Mouse (Mus musculus) intestine, embryonic 14.5 days (tissue): ENCODE measurements around the gene Mbnl2. TPM values are rescaled to one million over a fixed set of nuclear protein-coding genes. Genes with fewer than 3 reads are reported as not detected.

ENCODE experiments used
- ATAC-seq: fragments of 200-750 bp; cut with Nextera tagmentation; replicated peaks from 2 replicates; pipeline ENCODE4 v1.8.0; 2017; ENCODE audit warnings: low read depth, moderate number of reproducible peaks, moderate TSS enrichment, moderate library complexity; ENCODE audit not compliant: low FRiP score, low TSS enrichment
- DNase-seq: peaks from one replicate; pipeline ENCODE4 v3.0.0-alpha.2; 2018; ENCODE audit warnings: low spot score
- H3K27ac ChIP-seq: fragments of 300-500 bp; sonication (generic); 2 replicates; pipeline ENCODE4 v1.5.1; 2014; ENCODE audit warnings: low read depth, mild to moderate bottlenecking, control low read depth
- H3K27me3 ChIP-seq: fragments of 300-500 bp; sonication (generic); replicated peaks from 2 replicates; pipeline ENCODE4 v1.6.1; 2014; ENCODE audit warnings: low read length, control low read depth; ENCODE audit not compliant: control insufficient read depth, insufficient read depth
- H3K36me3 ChIP-seq: fragments of 300-500 bp; sonication (generic); 2 replicates; pipeline ENCODE4 v1.6.1; 2014; ENCODE audit warnings: low read length, control low read depth; ENCODE audit not compliant: control insufficient read depth, insufficient read depth
- H3K4me1 ChIP-seq: fragments of 300-500 bp; sonication (generic); replicated peaks from 2 replicates; pipeline ENCODE4 v1.6.1; 2014; ENCODE audit warnings: low read length, control low read depth, mixed read lengths; ENCODE audit not compliant: control insufficient read depth, insufficient read depth
- H3K4me2 ChIP-seq: fragments of 300-500 bp; sonication (generic); 2 replicates; pipeline ENCODE4 v1.6.1; 2014; ENCODE audit warnings: low read length
- H3K4me3 ChIP-seq: fragments of 300-500 bp; sonication (generic); 2 replicates; pipeline ENCODE4 v1.5.1; 2014; ENCODE audit warnings: low read depth, low read length, control low read depth, mixed read lengths
- H3K9ac ChIP-seq: fragments of 300-500 bp; sonication (generic); 2 replicates; pipeline ENCODE4 v1.6.1; 2014; ENCODE audit warnings: mild to moderate bottlenecking, low read length
- H3K9me3 ChIP-seq: fragments of 300-500 bp; sonication (generic); 2 replicates; pipeline ENCODE4 v1.6.1; 2016; ENCODE audit warnings: low read length, control low read depth; ENCODE audit not compliant: control insufficient read depth
- WGBS: fragments of 180-500 bp; shearing (Covaris S2); extraction: QIAGEN DNeasy Blood & Tissue Kit; methylation state at CpG from one replicate; pipeline ENCODE4 v1.1.7; 2014; 5-methylcytosine and 5-hydroxymethylcytosine counted together
- polyA plus RNA-seq: library from polyadenylated mRNA; unstranded; fragments of >200 nt; fragmentation: Nextera tagmentation; extraction: Ambion mirVana; gene quantifications from 2 replicates; pipeline ENCODE4 v1.2.1, GENCODE M21; 2014

The Mbnl2 gene
- polyA plus RNA-seq, 1 experiment from 2014 or later: 111 TPM

GRCm38 (mm10) chr14:120377192-120377591 lies 101.7 kb downstream of the Mbnl2 start:
- no peaks in the 10 kb centered on the region for H3K9me3 ChIP-seq
- H3K4me2 ChIP-seq: no peak overlapping the region
- no peaks in the 10 kb centered on the region for H3K27me3 ChIP-seq
- H3K4me1 ChIP-seq: peaks cover 53% of the 10 kb centered on the region
- H3K4me3 ChIP-seq: no peak overlapping the region
- no peak overlapping the region for H3K27ac ChIP-seq
- 70% methylated on average over 4 of the region's 4 CpGs for WGBS
- peaks cover 12% of the 10 kb centered on the region for H3K36me3 ChIP-seq
- ATAC-seq (no peak), DNase-seq (no peak)
- H3K9ac ChIP-seq: no peak overlapping the region

DNA sequence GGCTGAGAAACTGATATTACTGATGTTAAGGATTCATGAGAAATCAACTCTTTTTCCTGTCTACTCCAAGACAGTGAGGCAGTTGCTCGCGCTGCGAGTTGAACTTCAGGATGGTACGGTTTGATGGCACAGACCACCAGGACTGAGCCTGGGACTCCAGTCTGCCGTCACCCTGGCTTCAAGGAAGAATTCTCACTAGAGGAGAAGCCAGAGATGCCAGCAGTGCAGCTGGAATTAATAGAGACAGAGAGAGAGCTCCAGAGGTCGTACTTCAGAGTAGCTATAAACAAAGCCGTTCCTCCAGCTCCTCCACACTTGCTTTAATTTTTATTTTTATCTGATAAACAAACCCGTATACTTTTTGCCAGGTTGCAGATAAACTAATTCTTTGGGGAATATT lies 102.5 kb downstream of the Mbnl2 start:
- 34% methylated on average over 8 of the region's 8 CpGs for WGBS
- peak overlapping the region; percentile 14; the same call in 1 of the 2 replicates for H3K4me2 ChIP-seq
- DNase-seq: no peak

DNA sequence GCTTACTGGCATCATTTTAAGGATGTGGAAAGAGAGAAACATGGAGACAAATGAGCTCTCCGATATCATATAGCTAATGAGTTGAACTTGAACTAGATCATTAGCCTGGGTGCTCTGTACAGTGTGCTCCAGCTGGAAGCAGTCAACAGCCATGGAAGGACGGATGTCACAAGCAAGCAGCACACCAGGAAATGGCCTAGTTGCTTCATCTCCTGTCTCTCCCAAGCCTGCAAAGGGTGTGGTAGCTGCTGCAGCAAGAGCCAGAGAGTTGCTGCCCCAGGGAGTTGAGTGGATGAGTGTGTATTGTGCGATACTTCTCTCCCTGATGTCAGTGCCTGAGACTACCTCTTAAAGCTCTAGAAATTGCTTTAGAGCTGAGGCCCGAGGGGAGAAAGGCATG lies 104.2 kb downstream of the Mbnl2 start:
- H3K27me3 ChIP-seq: no peaks in the 10 kb centered on the region
- DNase-seq: no peak
- peaks cover 12% of the 10 kb centered on the region for H3K36me3 ChIP-seq
- ATAC-seq: no peak
- no peaks in the 10 kb centered on the region for H3K9me3 ChIP-seq
- peaks cover 38% of the 10 kb centered on the region for H3K4me1 ChIP-seq
- no peak overlapping the region for H3K4me3 ChIP-seq
- H3K27ac ChIP-seq: no peak overlapping the region
- H3K4me2 ChIP-seq: no peak overlapping the region
- 70% methylated on average over 4 of the region's 4 CpGs for WGBS
- H3K9ac ChIP-seq: no peak overlapping the region

More for the DNA sequence above, 102.5 kb downstream of the Mbnl2 start:
- no peaks in the 10 kb centered on the region for H3K27me3 ChIP-seq
- peaks cover 45% of the 10 kb centered on the region for H3K4me1 ChIP-seq
- no peaks in the 10 kb centered on the region for H3K9me3 ChIP-seq
- no peak overlapping the region for H3K4me3 ChIP-seq
- H3K36me3 ChIP-seq: peaks cover 12% of the 10 kb centered on the region
- no peak overlapping the region for H3K9ac ChIP-seq
- no peak for ATAC-seq
- H3K27ac ChIP-seq: peak overlapping the region; percentile 34; the same call in 1 of the 2 replicates

GRCm38 (mm10) chr14:120381378-120382134 lies 106.1 kb downstream of the Mbnl2 start:
- Histone ChIP-seq H3K9ac (no peak overlapping the region), H3K4me1 (peaks cover 32% of the 10 kb centered on the region), H3K4me3 (no peak overlapping the region), H3K9me3 (no peaks in the 10 kb centered on the region), H3K36me3 (peaks cover 12% of the 10 kb centered on the region), H3K27ac (no peak overlapping the region; the same call in 1 of the 2 replicates), H3K27me3 (no peaks in the 10 kb centered on the region), H3K4me2 (no peak overlapping the region)
- DNase-seq (no peak), ATAC-seq (no peak)
- 85% methylated on average over 26 of the region's 26 CpGs for WGBS

DNA sequence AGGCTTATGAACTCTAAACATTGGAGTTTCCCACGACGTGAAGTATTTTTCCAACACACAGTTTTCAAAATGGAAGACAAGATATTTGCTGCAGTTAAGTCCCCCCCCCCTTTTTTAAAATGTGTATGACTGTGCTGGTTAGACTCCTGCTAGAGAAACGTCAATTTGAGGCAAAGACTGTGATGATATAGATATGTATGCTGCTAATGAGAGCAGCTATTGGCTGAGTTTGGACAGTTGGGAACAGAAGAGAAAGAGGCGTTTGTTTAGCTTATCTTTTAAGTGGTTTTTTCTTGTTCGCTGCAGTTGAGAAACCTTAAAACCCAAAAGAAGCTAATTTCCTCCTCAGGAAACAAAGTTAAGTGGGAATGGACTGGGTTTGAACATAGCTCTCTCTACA lies 106.7 kb downstream of the Mbnl2 start:
- Histone ChIP-seq H3K9me3 (no peaks in the 10 kb centered on the region), H3K4me1 (peaks cover 31% of the 10 kb centered on the region), H3K36me3 (peaks cover 12% of the 10 kb centered on the region), H3K27me3 (no peaks in the 10 kb centered on the region), H3K9ac (no peak overlapping the region), H3K4me2 (no peak overlapping the region), H3K27ac (no peak overlapping the region; the same call in 1 of the 2 replicates), H3K4me3 (no peak overlapping the region)
- WGBS: 44% methylated on average over 5 of the region's 5 CpGs
- no peak for ATAC-seq
- DNase-seq: no peak

GRCm38 (mm10) chr14:120383186-120383851 lies 107.8 kb downstream of the Mbnl2 start:
- Histone ChIP-seq H3K27me3 (no peaks in the 10 kb centered on the region), H3K4me1 (peaks cover 20% of the 10 kb centered on the region), H3K27ac (no peak overlapping the region), H3K36me3 (peaks cover 12% of the 10 kb centered on the region), H3K9ac (no peak overlapping the region), H3K4me2 (no peak overlapping the region), H3K9me3 (no peaks in the 10 kb centered on the region), H3K4me3 (no peak overlapping the region)
- WGBS: 73% methylated on average over 11 of the region's 11 CpGs
- no peak for DNase-seq
- ATAC-seq: no peak

DNA sequence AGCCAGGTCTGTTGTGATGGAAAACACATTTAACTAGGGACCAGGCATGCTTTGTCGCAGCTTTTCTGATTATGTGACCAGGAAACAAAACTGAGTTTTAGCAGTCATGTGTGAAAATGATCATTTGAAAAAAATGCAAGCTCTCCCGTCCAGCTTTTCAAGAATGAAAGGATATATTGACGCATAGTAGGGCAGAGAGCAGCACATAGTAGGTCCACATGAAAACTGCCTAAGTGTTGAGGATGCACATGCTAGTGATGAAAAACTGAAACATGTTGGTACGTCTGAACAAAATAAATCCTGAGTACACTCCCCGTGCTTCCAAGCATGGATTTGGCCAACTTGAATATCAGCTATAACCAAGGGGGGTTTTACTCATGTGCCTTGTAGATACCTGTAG lies 109.1 kb downstream of the Mbnl2 start:
- H3K4me3 ChIP-seq: no peak overlapping the region
- no peak overlapping the region for H3K27ac ChIP-seq
- no peak overlapping the region for H3K4me2 ChIP-seq
- WGBS: 91% methylated on average over 5 of the region's 5 CpGs
- no peak for ATAC-seq
- no peaks in the 10 kb centered on the region for H3K9me3 ChIP-seq
- peaks cover 17% of the 10 kb centered on the region for H3K36me3 ChIP-seq
- no peak overlapping the region for H3K9ac ChIP-seq
- DNase-seq: no peak
- peaks cover 9% of the 10 kb centered on the region; the same call in 1 of the 2 replicates for H3K4me1 ChIP-seq
- no peaks in the 10 kb centered on the region for H3K27me3 ChIP-seq

DNA sequence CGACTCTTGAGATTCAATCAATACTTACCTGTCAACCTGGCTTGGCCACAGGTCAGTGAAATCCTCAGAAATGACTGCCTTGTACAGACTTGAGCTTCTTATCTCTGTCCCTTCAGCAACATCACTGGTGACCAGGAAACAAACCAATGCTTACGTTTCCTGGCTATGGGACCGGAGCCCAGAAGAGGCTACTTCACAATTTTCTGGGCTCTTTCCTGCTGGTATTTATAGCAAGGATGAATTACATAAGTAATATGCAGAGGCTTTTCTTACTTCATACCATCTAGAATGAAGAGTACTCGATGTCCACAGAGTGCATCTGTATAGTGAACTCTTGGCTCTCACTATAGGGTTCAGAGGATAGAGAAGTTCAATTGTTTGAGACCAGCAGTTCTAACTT lies 111.8 kb downstream of the Mbnl2 start:
- no peaks in the 10 kb centered on the region for H3K27me3 ChIP-seq
- WGBS: 74% methylated on average over 4 of the region's 4 CpGs
- no peak for ATAC-seq
- peaks cover 25% of the 10 kb centered on the region for H3K36me3 ChIP-seq
- H3K27ac ChIP-seq: no peak overlapping the region
- DNase-seq: no peak
- peaks cover 2% of the 10 kb centered on the region; the same call in 1 of the 2 replicates for H3K4me1 ChIP-seq
- no peak overlapping the region for H3K4me2 ChIP-seq
- H3K9ac ChIP-seq: no peak overlapping the region
- no peak overlapping the region for H3K4me3 ChIP-seq
- peaks cover 4% of the 10 kb centered on the region; the same call in 1 of the 2 replicates for H3K9me3 ChIP-seq
